ENCODE assay signal across 8 mouse cellular contexts in the genomic region with DNA sequence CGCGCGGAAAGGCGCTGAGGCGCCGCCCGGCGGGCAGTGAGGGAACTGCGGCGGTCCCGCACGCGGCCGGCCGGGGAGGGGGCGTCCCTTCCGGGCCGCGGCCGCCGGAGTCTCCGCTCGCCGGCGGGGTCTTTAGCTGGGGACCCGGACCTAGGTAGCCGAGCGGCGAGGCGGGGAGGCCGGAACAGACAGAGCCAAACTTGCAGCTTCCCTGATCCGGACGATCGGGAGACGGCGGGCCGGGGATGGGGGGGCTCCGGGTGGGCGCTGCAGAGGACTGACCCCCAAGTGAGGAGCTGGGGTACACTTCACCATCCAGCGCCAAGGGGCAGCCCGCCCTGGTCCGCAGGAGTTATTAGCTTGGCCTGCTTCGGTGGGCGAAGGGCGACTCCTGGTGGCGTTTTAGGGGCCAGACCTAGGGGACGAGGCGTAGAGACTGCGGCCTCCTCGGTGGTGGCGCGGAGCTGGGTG. TPM values are rescaled to one million over a fixed set of nuclear protein-coding genes. Genes with fewer than 3 reads are reported as not detected.
DNase-seq lines count a peak whose midpoint lies in the region; ATAC-seq lines count a peak whose summit lies in the region.

No protein-coding gene starts in this region.

- peak; percentile 92 for ATAC-seq in hindbrain, embryonic 14.5 days (ENCODE audit: low FRiP score)

- no peaks in the 10 kb centered on the region for H3K36me3 ChIP-seq in hindbrain, embryonic 14.5 days (replicated peaks; ENCODE audit: control insufficient read depth, insufficient read depth)

- H3K27ac ChIP-seq in hindbrain, embryonic 14.5 days = peak overlapping the region; percentile 81

- under 1% methylated on average over 51 of the region's 52 CpGs for WGBS in hindbrain, embryonic 14.5 days

- no peaks in the 10 kb centered on the region for H3K9me3 ChIP-seq in hindbrain, embryonic 14.5 days (ENCODE audit: control insufficient read depth, low read length)

- H3K27me3 ChIP-seq in hindbrain, embryonic 14.5 days (ENCODE audit: control insufficient read depth, insufficient read depth, low read length) = no peaks in the 10 kb centered on the region

- H3K4me2 ChIP-seq in hindbrain, embryonic 14.5 days (replicated peaks) = peak overlapping the region; percentile 95

- DNase-seq in R1 (ENCODE audit: low read depth, low spot score) = peak; percentile 87
- DNase-seq in cerebellum, postnatal 14 days = peak; percentile 95 to 96
- peak; percentile 81 to 82 for DNase-seq in frontal cortex, postnatal 25 days (ENCODE audit: low spot score in 2 of 2)
- DNase-seq in hindbrain, embryonic 14.5 days (ENCODE audit: low spot score) = peak; percentile 92
- DNase-seq in layer of hippocampus, postnatal 36 days = peak; percentile 85 to 86
- DNase-seq in lung, postnatal 36 days = peak; percentile 89
- peak; percentile 93 for DNase-seq in retina, postnatal 1 day
- peak; percentile 79 for DNase-seq in thymus, postnatal 4 days

- peak overlapping the region; percentile 94 for H3K9ac ChIP-seq in hindbrain, embryonic 14.5 days

- peak overlapping the region; percentile 81 for H3K4me3 ChIP-seq in hindbrain, embryonic 14.5 days (replicated peaks; ENCODE audit: low read length)

- H3K4me1 ChIP-seq in hindbrain, embryonic 14.5 days (replicated peaks; ENCODE audit: control insufficient read depth, insufficient read depth, low read length) = 0 out of 2 replicates have a peak, but pooled peaks cover 11% of the 10 kb centered on the region

RNA-seq across cellular contexts. Expression of a gene that starts 0.3 kb away (rescaled TPM):
- polyA plus RNA-seq in hindbrain, embryonic 14.5 days (2014; fragmentation: Nextera tagmentation; extraction: Ambion mirVana) = 5.1 and 5.8 TPM in 2 replicates
- 10 to 100 TPM; 55.7 to 58.8 TPM for total RNA-seq in layer of hippocampus, postnatal 36 days (2021)

Comparison
In these comparisons a context has a peak if more than half of its experiments do, and no peak if none do; other contexts are left out.
1. Peak in every context shown above with its lines: DNase-seq, ATAC-seq, H3K4me3 ChIP-seq and H3K27ac ChIP-seq.